Mouse (Mus musculus) heart, adult 2 months (tissue): ENCODE measurements at regions not wholly inside any gene's neighbourhood (a gene's known extent, or its start where the extent isn't known, plus 50 kb on each side); places are given as distances from the start of the nearest gene placed in this dataset.

ENCODE experiments used
- CTCF ChIP-seq: fragments of 200-600 bp; IDR thresholded peaks from 2 replicates; pipeline ENCODE4 v1.8.1; 2022; ENCODE audit warnings: antibody characterized with exemption, mild to moderate bottlenecking, moderate library complexity
- EP300 ChIP-seq: fragments of 200-500 bp; IDR thresholded peaks from 2 replicates; pipeline ENCODE4 v1.6.1; 2011; ENCODE audit warnings: low read depth, low read length, control low read depth; ENCODE audit not compliant: insufficient read depth

DNA sequence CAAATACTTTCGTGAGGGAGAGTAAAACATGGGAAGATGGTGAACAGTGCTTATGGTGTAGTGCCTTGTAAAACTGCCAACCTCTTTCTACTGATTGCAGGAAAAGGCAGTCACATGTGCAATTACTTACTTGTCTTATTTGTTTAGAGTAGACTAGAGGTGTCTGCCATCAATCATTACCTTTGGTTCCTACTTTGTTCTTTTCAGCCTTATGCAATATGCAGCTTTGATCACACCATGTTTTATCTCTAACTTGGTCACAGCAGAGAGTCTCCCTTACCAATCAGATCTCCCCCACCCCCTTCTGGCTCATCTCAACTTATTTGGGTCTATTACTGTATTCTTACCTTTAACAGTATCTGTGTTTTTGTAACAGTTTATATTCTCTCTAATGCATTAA lies 1043.2 kb downstream of the Car8 start:
- TF ChIP-seq CTCF (no peak), EP300 (no peak)
